Mouse (Mus musculus) heart, adult 2 months (tissue): ENCODE results near the gene Fbxo4. TPM values are rescaled to one million over a fixed set of nuclear protein-coding genes. Genes with fewer than 3 reads are reported as not detected.

Experiments
- DNase-seq, 2 experiments: peaks; one replicate each; pipeline ENCODE4 v3.0.0; 2021
- H3K27ac ChIP-seq: fragments of 200-600 bp; 2 replicates; pipeline ENCODE4 v1.8.1; 2022
- H3K27me3 ChIP-seq: fragments of 200-500 bp; 2 replicates; pipeline ENCODE4 v1.6.1; 2012; ENCODE audit warnings: mild to moderate bottlenecking, low read length, inconsistent platforms, mixed read lengths; ENCODE audit not compliant: control insufficient read depth, insufficient read depth
- H3K36me3 ChIP-seq: fragments of 200-500 bp; 2 replicates; pipeline ENCODE4 v1.6.1; 2012; ENCODE audit warnings: low read length, inconsistent platforms; ENCODE audit not compliant: control insufficient read depth, insufficient read depth
- H3K4me1 ChIP-seq: fragments of 200-500 bp; 2 replicates; pipeline ENCODE4 v1.6.1; 2011; ENCODE audit warnings: low read length; ENCODE audit not compliant: control insufficient read depth, insufficient read depth
- H3K4me3 ChIP-seq: fragments of 200-600 bp; 2 replicates; pipeline ENCODE4 v1.8.1; 2022
- H3K79me2 ChIP-seq: fragments of 200-500 bp; replicated peaks from 2 replicates; pipeline ENCODE4 v1.6.1; 2012; ENCODE audit warnings: mild to moderate bottlenecking, inconsistent platforms, low read length, moderate library complexity, mixed read lengths; ENCODE audit not compliant: control insufficient read depth, insufficient read depth
- H3K9ac ChIP-seq: fragments of 200-500 bp; 2 replicates; pipeline ENCODE4 v1.6.1; 2012; ENCODE audit warnings: low read depth, mild to moderate bottlenecking, control low read depth, inconsistent platforms, low read length, mixed read lengths
- CTCF ChIP-seq: fragments of 200-600 bp; IDR thresholded peaks from 2 replicates; pipeline ENCODE4 v1.8.1; 2022; ENCODE audit warnings: antibody characterized with exemption, mild to moderate bottlenecking, moderate library complexity
- EP300 ChIP-seq: fragments of 200-500 bp; IDR thresholded peaks from 2 replicates; pipeline ENCODE4 v1.6.1; 2011; ENCODE audit warnings: low read depth, low read length, control low read depth; ENCODE audit not compliant: insufficient read depth
- POLR2A ChIP-seq: fragments of 200-500 bp; IDR thresholded peaks from 2 replicates; pipeline ENCODE4 v1.6.1; 2011; ENCODE audit warnings: mild to moderate bottlenecking, low read depth, low read length, control low read depth; ENCODE audit not compliant: insufficient read depth
- WGBS: fragments of 180-500 bp; shearing (Covaris S2); methylation state at CpG from one replicate; pipeline ENCODE4 v1.1.7; 2018; 5-methylcytosine and 5-hydroxymethylcytosine counted together
- intact Hi-C: fragments of 180-260 bp; cut with DNase I; formaldehyde crosslinking; loops from one replicate; pipeline ENCODE4 v1.15.1; 2025
- polyA plus RNA-seq: library from polyadenylated mRNA; depleted of rRNA; stranded (reverse); fragments of >200 nt; gene quantifications from 2 replicates; pipeline ENCODE4 v1.2.3, GENCODE M21; 2012
- total RNA-seq, 2 experiments: library from RNA; stranded (reverse); gene quantifications; 2 replicates each; pipeline ENCODE4 v1.2.3; 2021

Gene Fbxo4
- total and polyA plus RNA-seq, 3 experiments: 6.0 to 8.1 (median 6.7) TPM

DNA sequence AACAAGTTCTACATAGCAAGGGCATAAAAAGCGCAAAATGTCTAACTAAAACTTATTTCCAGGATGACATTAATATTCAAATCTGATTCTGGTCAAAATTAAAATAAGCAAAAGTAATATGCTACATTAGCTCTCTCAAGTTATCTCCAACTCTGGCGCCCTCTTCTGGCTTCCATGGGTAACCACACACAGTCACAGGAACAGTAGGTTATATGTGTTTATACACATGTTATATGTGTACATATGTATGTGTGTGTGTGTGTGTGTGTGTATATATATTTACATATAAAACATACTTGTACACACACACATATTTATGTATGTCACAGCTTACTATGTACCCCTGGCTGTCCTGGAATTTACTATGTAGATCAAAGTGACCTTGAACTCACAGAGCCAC lies 8.6 kb upstream of the Fbxo4 start:
- no peaks in the 10 kb centered on the region; the same call in 1 of the 2 replicates for H3K4me1 ChIP-seq
- DNase-seq: no peak
- 70% methylated on average over 2 of the region's 2 CpGs for WGBS
- no peaks in the 10 kb centered on the region for H3K79me2 ChIP-seq
- no peak overlapping the region for H3K4me3 ChIP-seq
- H3K27me3 ChIP-seq: no peaks in the 10 kb centered on the region
- TF ChIP-seq CTCF (peak; percentile 81), EP300 (no peak)
- H3K9ac ChIP-seq: no peak overlapping the region
- peaks cover 29% of the 10 kb centered on the region for H3K36me3 ChIP-seq
- H3K27ac ChIP-seq: no peak overlapping the region
- intact Hi-C loops: no loop called here

DNA sequence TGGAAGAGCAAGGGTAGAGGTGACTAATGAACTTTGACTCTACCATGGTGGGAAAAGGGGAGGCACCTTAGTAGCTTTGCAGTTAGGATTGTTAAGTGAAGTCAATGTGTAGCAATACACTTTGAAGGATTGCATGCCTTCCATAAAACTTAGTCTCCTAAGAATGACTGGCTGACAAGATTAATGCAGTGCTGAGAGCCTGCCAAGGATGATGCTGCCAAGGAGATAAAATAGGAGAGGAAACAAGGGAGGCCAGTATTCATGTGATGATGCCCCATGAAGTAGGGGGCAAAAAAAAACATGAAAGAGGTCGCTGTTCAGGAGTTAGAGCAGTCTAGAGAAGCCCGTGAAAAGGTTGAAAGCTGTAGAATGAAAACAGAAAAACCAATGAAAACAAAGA lies 5.5 kb upstream of the Fbxo4 start:
- Histone ChIP-seq H3K79me2 (no peaks in the 10 kb centered on the region), H3K4me1 (no peaks in the 10 kb centered on the region; the same call in none of the 2 replicates), H3K27me3 (no peaks in the 10 kb centered on the region), H3K27ac (no peak overlapping the region), H3K36me3 (peaks cover 27% of the 10 kb centered on the region), H3K4me3 (no peak overlapping the region), H3K9ac (no peak overlapping the region)
- 74% methylated on average over 2 of the region's 2 CpGs for WGBS
- no peak for TF ChIP-seq POLR2A
- TF ChIP-seq EP300: no peak
- no peak for TF ChIP-seq CTCF
- intact Hi-C loops: no loop called here
- DNase-seq: no peak

DNA sequence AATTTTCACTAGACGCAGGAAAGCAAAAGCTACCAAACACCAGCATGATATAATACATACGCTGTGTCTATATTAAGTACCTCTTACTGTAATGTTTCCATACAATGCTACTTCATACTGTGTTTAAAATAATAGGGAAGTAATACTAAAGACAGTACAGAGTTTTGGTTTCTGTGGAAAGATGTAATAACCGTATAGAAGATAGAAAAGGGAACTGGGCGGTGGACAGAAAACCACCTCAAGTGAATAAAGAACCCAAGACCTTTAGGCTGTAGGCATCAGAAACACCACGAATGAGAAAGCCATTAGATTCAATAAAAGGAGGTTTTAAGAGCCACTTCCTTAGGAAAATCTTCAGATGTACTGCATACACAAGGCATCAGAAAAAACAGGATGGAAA lies 3.4 kb upstream of the Fbxo4 start:
- Histone ChIP-seq H3K36me3 (peaks cover 27% of the 10 kb centered on the region), H3K9ac (no peak overlapping the region), H3K4me1 (no peaks in the 10 kb centered on the region; the same call in none of the 2 replicates), H3K27ac (no peak overlapping the region), H3K4me3 (no peak overlapping the region), H3K27me3 (no peaks in the 10 kb centered on the region), H3K79me2 (no peaks in the 10 kb centered on the region)
- intact Hi-C loops: no loop called here
- WGBS: 88% methylated on average over 5 of the region's 5 CpGs
- DNase-seq: no peak
- no peak for TF ChIP-seq CTCF
- TF ChIP-seq EP300: no peak
- TF ChIP-seq POLR2A: no peak

DNA sequence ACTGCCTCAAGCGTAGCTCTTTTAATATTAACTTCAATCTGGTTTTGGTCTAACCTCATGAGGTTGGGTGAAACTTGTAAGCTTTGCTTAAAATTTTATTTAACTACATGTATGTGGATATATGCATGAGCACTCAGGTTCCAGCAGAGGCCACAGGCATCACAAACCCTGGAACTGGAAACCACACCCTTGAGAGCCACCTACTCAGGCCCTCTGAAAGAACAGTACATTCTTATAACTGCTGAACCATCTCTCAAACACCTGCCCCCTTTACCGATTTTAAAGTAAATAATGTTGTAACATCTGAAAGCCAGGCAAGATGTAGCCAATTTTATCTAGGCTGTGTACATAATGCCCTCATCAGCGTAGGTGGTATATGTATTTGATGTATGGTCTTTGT lies 498 bp upstream of the Fbxo4 start:
- no peaks in the 10 kb centered on the region for H3K79me2 ChIP-seq
- intact Hi-C loops: loop anchor here (1.0 to 2.0 kb wide), 3 partner anchors 14 to 46 kb away; partner anchors contain the start of gene Oxct1
- TF ChIP-seq POLR2A (no peak), CTCF (no peak), EP300 (no peak)
- H3K9ac ChIP-seq: peak overlapping the region; percentile 93
- no peaks in the 10 kb centered on the region for H3K27me3 ChIP-seq
- H3K4me3 ChIP-seq: peak overlapping the region; percentile 76
- H3K36me3 ChIP-seq: peaks cover 20% of the 10 kb centered on the region
- no peak for DNase-seq
- 63% methylated on average over 3 of the region's 3 CpGs for WGBS
- peak overlapping the region; percentile 96 for H3K27ac ChIP-seq
- H3K4me1 ChIP-seq: no peaks in the 10 kb centered on the region; the same call in none of the 2 replicates

- Histone ChIP-seq H3K36me3 (peaks cover 13% of the 10 kb centered on the region), H3K9ac (no peak overlapping the region), H3K4me3 (no peak overlapping the region; the same call in none of the 2 replicates), H3K27me3 (no peaks in the 10 kb centered on the region), H3K27ac (no peak overlapping the region), H3K4me1 (no peaks in the 10 kb centered on the region; the same call in none of the 2 replicates), H3K79me2 (no peaks in the 10 kb centered on the region)
- intact Hi-C loops: loop anchor here (2.0 kb wide), 1 partner anchor 15 kb away; no protein-coding TSS in a partner anchor
- WGBS: 90% methylated on average over 2 of the region's 2 CpGs
- TF ChIP-seq EP300 (no peak), POLR2A (no peak), CTCF (peak; percentile 50)
- DNase-seq: no peak
Observed at GRCm38 (mm10) chr15:3978279-3978678, 1.1 kb downstream of the Fbxo4 start.

DNA sequence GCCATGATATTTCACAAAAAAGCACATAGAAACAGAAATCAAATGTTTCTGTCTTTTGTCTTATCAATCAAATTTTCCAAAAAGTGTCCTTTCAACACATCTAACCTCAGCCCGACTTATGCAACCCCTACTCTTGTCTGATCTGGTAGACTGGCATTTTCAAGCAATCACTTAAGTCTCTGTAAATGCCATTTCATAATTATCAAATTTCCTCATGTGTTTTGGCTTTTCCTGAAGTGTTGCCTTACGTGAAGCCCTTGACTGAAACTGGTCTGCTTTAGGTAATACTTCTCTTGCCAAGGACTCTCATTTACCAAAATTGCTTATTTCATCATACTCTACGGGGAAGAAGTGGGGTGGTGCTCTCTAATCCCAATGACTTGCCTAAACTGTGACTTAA lies 6.1 kb downstream of the Fbxo4 start:
- Histone ChIP-seq H3K36me3 (peaks cover 7% of the 10 kb centered on the region), H3K79me2 (no peaks in the 10 kb centered on the region), H3K4me1 (no peaks in the 10 kb centered on the region), H3K9ac (no peak overlapping the region), H3K27ac (no peak overlapping the region), H3K27me3 (no peaks in the 10 kb centered on the region), H3K4me3 (no peak overlapping the region)
- DNase-seq: no peak
- TF ChIP-seq POLR2A (no peak), EP300 (no peak), CTCF (no peak)
- 88% methylated on average over 3 of the region's 3 CpGs for WGBS
- intact Hi-C loops: no loop called here
